Mouse (Mus musculus) erythroblast, embryonic 14.5 days (primary cell): ENCODE data around the gene Lbr. TPM values are rescaled to one million over a fixed set of nuclear protein-coding genes. Genes with fewer than 3 reads are reported as not detected.

Source experiments
- H3K27me3 ChIP-seq: 2 replicates; pipeline ENCODE4 v1.6.1; 2012; ENCODE audit warnings: inconsistent platforms; ENCODE audit not compliant: control insufficient read depth
- H3K36me3 ChIP-seq: 2 replicates; pipeline ENCODE4 v1.6.1; 2012; ENCODE audit warnings: mild to moderate bottlenecking, inconsistent platforms; ENCODE audit not compliant: control insufficient read depth
- H3K4me1 ChIP-seq: 2 replicates; pipeline ENCODE4 v1.6.1; 2012; ENCODE audit warnings: inconsistent platforms; ENCODE audit not compliant: control insufficient read depth
- H3K4me3 ChIP-seq: replicated peaks from 2 replicates; pipeline ENCODE3; 2012; ENCODE audit warnings: moderate library complexity, mild to moderate bottlenecking, inconsistent platforms
- H3K9me3 ChIP-seq: 2 replicates; pipeline ENCODE4 v1.6.1; 2012; ENCODE audit warnings: low read length, inconsistent platforms, mixed read lengths; ENCODE audit not compliant: control insufficient read depth
- GATA1 ChIP-seq: IDR thresholded peaks from 2 replicates; pipeline ENCODE4 v1.6.1; 2012; ENCODE audit warnings: low read length, inconsistent platforms, mixed read lengths
- TAL1 ChIP-seq: IDR thresholded peaks from 3 replicates; pipeline ENCODE4 v1.6.1; 2012; ENCODE audit warnings: low read length, inconsistent platforms, mixed read lengths
- polyA plus RNA-seq: library from polyadenylated mRNA; stranded (reverse); fragments of >175 nt; gene quantifications from 2 replicates; pipeline ENCODE4 v1.2.3, GENCODE M21; 2012

The Lbr gene
- polyA plus RNA-seq, 1 experiment, result 26.2 TPM

DNA sequence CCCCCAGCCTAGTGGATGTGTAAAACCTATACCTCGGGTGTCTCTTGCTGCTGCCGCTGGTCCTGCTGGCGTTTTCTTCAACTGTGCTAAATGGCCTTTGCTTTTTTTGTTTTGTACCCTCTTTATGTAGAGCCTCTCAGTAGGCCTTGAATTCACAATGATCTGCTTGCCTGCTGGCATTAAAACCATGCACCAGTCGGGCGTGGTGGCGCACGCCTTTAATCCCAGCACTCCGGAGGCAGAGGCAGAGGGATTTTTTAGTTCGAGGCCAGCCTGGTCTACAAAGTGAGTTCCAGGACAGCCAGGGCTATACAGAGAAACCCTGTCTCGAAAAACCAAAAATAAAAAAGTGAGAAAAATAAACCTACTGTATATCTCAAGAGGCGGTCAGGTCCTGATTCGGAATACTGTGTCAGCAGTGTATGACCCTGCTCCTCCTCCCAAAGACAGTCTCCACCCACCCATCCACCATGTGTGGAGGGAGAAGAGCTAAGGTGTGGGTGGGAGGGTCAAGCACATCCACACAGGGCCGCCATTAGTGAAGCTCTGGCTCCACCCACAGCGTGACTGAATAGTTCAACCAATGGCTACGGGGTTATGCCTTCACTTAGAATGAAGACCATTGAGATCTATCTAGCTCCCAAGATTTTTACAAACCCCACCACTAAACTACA is 2.2 kb upstream of the Lbr start:
- Histone ChIP-seq H3K4me1 (peaks cover 36% of the 10 kb centered on the region), H3K27me3 (peaks cover 25% of the 10 kb centered on the region), H3K36me3 (peaks cover 15% of the 10 kb centered on the region), H3K4me3 (no peak overlapping the region), H3K9me3 (no peaks in the 10 kb centered on the region)
- TF ChIP-seq TAL1 (no peak), GATA1 (no peak)

DNA sequence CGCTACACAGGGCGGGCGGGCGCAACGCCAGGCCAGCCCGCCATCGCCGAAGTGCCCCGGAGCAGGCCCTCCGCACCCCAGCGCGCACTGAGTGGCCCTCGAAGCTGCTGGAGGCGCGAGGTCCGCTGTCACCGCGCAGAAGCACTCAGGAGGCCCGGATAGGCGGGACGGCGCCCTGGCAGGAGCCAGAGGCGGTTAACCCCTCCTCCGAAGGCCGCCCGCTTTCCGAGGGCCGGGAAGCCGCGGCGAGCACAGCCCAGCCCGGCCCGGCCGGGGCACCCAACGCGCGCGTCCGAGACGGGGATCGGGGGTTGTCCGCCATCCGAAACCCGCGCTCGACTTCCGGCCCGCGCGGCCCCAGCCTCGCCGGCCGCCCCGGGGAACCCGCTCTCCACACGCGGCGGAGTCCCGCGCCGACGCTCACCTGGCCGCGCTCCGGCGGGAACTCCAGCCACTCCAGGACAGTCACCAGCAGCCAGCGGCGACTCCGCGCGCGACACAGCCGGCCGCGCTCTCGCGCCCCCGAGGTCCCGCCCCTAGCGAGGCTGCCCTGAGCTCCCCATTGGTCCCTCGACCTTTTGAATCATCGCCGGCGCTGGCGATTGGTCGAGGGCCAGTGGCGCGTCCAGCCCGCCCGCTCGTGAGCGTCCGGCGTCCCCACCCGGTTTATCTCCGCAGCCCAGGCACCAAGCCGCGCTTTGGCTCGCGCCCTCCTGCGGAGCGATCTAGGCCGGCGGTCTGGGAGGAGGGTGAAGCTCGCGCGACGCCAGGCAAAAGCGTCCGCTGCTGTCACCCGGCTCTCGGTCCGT is 778 bp downstream of the Lbr start:
- TF ChIP-seq TAL1 (peak; percentile 85), GATA1 (peak; percentile 73)
- Histone ChIP-seq H3K4me3 (peak overlapping the region; percentile 79), H3K36me3 (peaks cover 45% of the 10 kb centered on the region), H3K9me3 (no peaks in the 10 kb centered on the region), H3K4me1 (peaks cover 60% of the 10 kb centered on the region), H3K27me3 (peaks cover 14% of the 10 kb centered on the region)

DNA sequence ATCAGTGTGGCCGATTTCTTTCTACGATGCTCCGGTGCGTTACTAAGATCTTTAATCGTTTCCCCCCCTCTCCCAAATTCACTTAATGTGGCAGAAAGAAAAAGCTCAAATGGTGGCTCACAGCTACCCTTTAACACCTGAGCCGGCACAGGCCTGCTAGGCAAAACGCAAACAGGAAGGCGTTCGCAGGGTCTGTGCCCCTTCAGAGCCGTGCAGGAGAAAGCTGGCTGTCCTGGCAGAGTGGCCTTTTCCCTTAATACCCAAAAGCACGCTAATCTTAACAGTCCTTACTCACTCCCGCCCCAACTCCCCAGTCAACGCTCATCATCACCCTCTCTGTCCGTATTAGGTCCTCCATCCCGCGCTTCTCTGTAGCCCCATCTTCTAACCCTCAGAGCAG is 1.4 kb downstream of the Lbr start:
- peak overlapping the region; percentile 79 for H3K4me3 ChIP-seq
- H3K36me3 ChIP-seq, result peaks cover 51% of the 10 kb centered on the region
- peaks cover 13% of the 10 kb centered on the region for H3K27me3 ChIP-seq
- H3K4me1 ChIP-seq, result peaks cover 64% of the 10 kb centered on the region
- TF ChIP-seq GATA1 (no peak), TAL1 (no peak)
- no peaks in the 10 kb centered on the region for H3K9me3 ChIP-seq

DNA sequence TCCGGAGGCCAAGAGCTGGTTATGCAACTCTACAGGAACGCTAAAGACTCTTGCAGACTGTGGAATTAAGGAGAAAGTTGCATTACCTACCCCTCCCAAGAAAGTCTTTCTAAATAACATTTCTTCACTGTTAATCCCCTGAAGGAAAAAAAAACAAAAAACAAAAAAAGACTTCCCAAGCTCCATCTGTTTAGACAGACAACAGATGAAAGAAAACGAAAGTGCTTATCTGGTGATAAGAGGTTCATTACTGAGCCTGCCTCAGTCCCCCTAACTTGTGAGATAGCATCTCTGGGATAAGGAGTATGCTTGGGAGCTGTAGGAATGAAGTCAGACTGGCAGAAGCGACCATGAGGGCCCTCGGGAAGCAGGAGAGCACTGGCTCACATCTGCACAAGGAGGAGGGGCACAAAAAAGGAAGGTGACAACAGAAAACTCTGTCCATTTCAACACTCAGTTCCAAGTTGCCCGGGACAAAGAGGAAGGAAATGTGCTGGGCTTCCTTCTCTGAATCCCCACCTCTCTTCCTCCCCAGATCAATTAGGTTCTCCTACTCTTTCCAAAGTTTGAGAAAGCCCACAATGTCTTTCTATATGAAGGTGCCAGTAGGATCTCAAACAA is 3.0 kb downstream of the Lbr start:
- Histone ChIP-seq H3K27me3 (peaks cover 3% of the 10 kb centered on the region; the same call in 1 of the 2 replicates), H3K4me1 (peaks cover 59% of the 10 kb centered on the region), H3K36me3 (peaks cover 67% of the 10 kb centered on the region), H3K4me3 (peak overlapping the region; percentile 79), H3K9me3 (no peaks in the 10 kb centered on the region)
- 0 out of 2 replicates have a peak, but pooled peaks have one; percentile 25 for TF ChIP-seq GATA1
- TF ChIP-seq TAL1, result no peak

DNA sequence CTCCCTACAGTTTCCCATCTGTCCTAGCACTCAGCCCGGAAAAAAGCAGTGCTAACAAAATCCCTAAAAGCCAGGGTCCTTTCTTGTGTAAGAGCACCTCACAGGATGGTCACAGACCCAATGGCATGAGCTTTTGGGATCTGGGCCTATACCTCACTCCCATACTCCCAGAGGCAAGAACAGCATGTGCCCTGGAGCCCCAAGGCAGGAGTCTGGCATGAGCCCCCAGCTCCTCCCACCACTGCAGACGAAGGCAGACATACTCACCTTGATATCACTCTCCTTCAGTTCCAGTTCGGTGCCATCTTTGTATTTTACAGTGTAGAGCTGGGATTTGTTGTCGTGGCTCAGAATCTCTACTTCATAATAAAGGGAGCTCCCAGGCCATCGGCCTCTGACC is 4.7 kb downstream of the Lbr start:
- H3K36me3 ChIP-seq, result peaks cover 83% of the 10 kb centered on the region
- H3K27me3 ChIP-seq, result no peaks in the 10 kb centered on the region
- H3K4me1 ChIP-seq, result peaks cover 43% of the 10 kb centered on the region
- TF ChIP-seq GATA1, result no peak
- TF ChIP-seq TAL1, result no peak
- H3K9me3 ChIP-seq, result no peaks in the 10 kb centered on the region
- peak overlapping the region; percentile 40 for H3K4me3 ChIP-seq

DNA sequence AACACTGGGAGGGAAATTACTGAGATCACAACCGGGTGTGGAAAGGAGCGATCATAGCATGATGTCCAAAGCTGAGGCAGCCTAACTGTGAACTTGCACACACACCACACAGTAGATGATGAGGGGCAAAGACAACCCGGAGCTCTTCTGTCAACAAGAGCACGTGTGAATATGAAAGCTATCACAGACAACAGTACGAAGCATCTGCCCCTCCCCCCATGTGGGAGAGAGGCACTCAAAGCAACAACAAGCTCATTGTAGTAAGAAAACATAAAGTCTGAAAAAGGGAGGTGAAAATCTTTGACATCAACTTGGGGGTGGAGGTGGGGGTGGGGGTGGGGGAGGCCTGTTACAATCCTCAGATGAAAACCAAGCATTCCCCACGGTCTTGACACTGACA is 9.7 kb downstream of the Lbr start:
- Histone ChIP-seq H3K4me1 (peaks cover 23% of the 10 kb centered on the region), H3K9me3 (no peaks in the 10 kb centered on the region), H3K27me3 (no peaks in the 10 kb centered on the region), H3K36me3 (peaks cover 99% of the 10 kb centered on the region), H3K4me3 (no peak overlapping the region)
- TF ChIP-seq GATA1 (no peak), TAL1 (no peak)

DNA sequence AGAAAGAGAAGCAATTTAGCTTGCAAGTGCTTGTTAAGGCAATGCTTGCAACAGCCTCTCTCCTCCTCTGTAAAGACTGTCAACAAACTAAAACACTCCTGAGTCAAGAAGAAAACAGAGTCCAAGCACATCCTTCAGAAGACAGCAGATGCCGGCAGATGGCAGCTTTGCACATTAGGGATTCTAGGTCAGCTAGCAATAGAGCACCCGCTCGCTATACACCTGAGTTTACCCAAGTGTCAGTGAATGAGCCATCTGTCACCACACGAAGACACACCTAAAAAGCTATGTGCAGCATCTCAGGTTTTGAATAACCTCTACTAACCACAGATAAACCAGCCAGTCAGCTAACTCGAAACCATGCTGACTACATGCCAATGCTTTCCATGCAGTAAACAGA is 10.1 kb downstream of the Lbr start:
- Histone ChIP-seq H3K9me3 (peaks cover 2% of the 10 kb centered on the region; the same call in 1 of the 2 replicates), H3K4me3 (no peak overlapping the region), H3K36me3 (peaks cover 99% of the 10 kb centered on the region), H3K4me1 (peaks cover 21% of the 10 kb centered on the region), H3K27me3 (no peaks in the 10 kb centered on the region)
- no peak for TF ChIP-seq TAL1

DNA sequence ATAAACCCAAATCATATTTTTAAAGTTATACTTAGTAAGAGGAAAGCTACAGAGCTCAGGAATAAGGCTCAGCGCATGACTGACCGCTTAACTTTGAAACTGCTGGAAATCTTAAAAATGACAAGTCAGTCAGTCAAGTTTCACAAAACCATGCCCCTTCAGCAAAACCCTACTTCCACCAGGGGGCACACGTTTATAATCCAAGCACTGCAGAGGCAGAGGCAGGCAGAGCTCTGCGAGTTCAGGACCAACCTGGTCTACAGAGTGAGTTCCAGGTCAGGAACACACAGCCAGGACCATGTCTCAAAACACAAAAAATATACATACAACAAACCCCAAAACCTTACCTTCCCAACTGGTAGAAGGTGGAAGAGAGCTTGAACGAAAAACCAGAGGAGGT is 14.5 kb downstream of the Lbr start:
- Histone ChIP-seq H3K27me3 (no peaks in the 10 kb centered on the region), H3K36me3 (peaks cover 99% of the 10 kb centered on the region), H3K4me3 (no peak overlapping the region), H3K4me1 (peaks cover 13% of the 10 kb centered on the region), H3K9me3 (peaks cover 4% of the 10 kb centered on the region; the same call in 1 of the 2 replicates)
- TF ChIP-seq GATA1 (no peak), TAL1 (no peak)

DNA sequence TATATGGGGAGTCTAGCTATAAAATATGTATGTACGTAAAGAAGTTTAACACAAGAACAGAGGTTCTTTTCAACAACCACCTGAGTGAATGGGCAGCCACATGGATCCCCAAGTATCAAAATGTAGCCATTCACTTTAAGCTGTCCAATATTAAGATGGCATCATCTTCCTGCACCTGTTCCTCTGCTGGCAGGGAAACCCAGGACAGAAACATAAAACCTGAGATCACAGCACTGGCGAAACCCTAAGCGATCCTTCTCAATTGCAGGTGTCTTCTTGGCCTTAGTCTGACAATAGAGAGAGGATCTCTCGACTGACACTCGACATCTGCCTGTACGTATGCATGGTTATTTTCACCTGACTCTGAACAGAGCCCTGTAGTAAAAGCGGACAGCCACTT is 16.1 kb downstream of the Lbr start:
- no peak for TF ChIP-seq GATA1
- peaks cover 8% of the 10 kb centered on the region for H3K4me1 ChIP-seq
- H3K9me3 ChIP-seq, result peaks cover 4% of the 10 kb centered on the region; the same call in 1 of the 2 replicates
- H3K4me3 ChIP-seq, result no peak overlapping the region
- H3K27me3 ChIP-seq, result no peaks in the 10 kb centered on the region
- H3K36me3 ChIP-seq, result peaks cover 99% of the 10 kb centered on the region
